Mouse (Mus musculus): ENCODE results near the gene Lrrc61. TPM values are rescaled to one million over a fixed set of nuclear protein-coding genes. Genes with fewer than 3 reads are reported as not detected.

The Lrrc61 gene
- total RNA-seq, 2 experiments from 2014 or later: 17.1 to 20.2 TPM

DNA sequence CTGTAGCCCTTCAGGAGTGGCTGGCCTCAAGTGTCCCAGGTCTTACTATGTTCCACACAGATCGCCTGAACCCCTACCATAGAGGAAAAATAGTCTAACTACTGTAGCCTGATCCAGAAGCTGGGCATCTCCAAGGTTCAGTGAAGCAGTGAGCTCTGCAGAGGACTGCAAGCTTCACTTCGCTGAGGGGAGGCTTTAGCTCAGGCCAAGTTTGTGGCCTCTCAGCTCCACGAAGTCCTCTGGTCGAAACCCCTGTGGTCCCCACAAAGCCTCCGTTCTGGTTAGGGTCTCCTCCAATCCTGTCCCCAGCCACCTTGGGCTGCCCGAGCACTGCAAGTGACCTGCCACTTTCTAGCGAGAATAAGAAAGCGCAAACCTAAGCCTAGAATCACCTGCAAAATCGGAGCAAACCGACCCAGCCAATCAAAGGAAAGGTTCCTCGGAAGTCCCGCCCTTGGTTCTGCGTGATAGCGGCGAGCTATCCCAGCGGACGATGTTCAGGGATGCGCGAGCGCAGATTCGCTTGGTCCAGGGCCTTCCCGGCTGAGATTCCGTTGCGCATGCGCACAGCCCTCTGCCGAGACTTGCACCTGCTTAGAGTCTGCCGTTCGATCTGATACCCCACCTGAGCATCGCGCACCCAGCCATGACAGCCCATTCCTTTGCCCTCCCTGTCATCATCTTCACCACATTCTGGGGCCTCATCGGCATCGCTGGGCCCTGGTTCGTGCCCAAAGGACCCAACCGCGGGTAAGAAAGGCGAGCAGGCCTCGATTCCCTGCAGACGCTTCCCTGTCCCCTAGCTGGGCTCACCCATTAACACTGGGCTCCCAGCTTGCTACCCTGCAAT, 17.3 kb upstream of the Lrrc61 start, which contains the start of gene Atp6v0e2:
TSS of gene Atp6v0e2 (plus strand) at position 511 of the 850 bp plus-strand sequence.
- H3K4me3 ChIP-seq: peak within 1 kb of the TSS; percentile 85
- H3K27ac ChIP-seq: peak within 1 kb of the TSS; percentile 93
- DNase-seq: peak; percentile 94
- intact Hi-C loops (cut with DNase I): no loop called here
- TF ChIP-seq CTCF (IDR thresholded peaks at IDR 0.05): 0 out of 2 replicates have a peak, but pooled peaks have one; percentile 6

DNA sequence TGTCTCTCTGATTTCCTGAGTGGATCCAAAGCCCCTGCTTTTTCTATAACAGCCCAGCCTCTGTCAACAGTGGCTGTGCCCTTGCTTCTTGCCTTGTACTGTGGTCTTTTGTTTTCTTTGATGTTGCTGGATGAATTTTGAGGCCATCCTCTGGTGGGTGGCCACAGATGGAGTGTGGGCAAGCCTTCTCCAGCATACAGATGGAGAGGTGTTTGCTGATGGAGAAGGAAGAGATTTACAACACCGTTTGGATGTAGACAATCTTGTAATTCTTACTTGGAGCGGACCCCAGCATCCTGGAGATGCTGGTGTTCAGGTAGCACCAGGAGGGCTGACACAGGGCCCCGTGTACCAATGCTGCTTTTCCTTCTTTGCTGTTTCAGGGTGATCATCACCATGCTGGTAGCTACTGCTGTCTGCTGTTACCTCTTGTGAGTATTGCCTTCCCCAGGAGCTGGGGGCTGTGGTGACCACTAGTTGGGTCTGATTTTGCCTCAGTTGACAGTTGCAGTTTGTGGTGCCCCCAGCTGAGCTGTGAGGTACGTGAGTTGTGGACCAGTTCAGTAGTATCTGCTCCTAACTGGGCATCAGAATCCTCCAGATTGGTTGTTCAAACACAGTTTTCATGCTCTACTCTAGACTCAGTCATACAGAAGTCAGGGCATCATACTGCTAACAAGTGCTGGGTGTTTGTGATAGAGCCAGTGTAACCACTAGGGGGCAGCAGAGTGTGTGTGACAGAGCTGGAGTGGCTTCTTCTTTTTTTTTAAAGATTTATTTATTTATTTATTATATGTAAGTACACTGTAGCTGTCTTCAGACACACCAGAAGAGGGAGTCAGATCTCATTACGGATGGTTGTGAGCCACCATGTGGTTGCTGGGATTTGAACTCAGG, 15.5 kb upstream of the Lrrc61 start:
- peak; percentile 86 for DNase-seq
- TF ChIP-seq CTCF (IDR thresholded peaks at IDR 0.05): peak; percentile 83
- Histone ChIP-seq H3K4me3 (no peak overlapping the region), H3K27ac (peak overlapping the region; percentile 95)
- intact Hi-C loops (cut with DNase I): no loop called here

DNA sequence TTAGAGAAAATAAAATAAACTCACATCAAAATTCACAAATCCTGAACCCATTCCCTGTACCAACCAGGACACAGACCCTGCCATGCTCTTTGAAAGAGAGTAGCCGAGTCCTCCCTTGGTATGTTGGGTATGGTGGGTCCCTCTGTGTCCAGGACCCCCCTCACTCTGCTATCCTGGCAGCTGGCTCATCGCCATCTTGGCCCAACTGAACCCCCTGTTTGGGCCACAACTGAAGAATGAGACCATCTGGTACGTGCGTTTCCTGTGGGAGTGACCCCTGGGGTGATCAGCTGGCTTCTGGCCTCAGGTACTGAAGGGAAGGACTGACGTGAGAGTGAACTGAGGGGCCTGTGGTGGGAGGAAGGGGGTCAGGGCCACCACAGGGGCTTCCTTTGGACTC, 14.7 kb upstream of the Lrrc61 start:
- intact Hi-C loops (cut with DNase I): loop anchor here (2.0 to 5.0 kb wide), 2 partner anchors 103 to 232 kb away; partner anchors contain the start of gene Gimap3
- TF ChIP-seq CTCF (IDR thresholded peaks at IDR 0.05): no peak
- no peak overlapping the region for H3K4me3 ChIP-seq
- H3K27ac ChIP-seq: peak overlapping the region; percentile 95
- no peak for DNase-seq

DNA sequence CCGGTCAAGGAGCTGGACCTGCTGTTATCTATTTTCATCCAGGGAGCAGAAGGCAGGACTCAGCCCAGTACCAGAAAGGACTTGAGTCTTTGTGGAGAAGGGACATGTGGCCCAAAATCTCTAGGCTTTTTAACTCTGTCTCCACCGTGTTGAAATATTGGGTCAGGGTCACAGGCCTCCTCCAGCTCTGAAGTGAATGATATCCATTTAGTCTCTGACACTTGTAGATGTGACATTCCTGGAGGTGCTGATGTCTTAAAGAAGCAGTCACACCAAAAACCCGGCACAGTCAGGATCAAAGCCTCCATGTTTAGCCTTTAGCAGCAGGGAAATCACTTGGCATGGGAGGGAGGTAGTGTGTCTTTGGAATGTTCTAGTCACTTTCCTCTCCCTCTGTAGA, 13.9 kb upstream of the Lrrc61 start:
- intact Hi-C loops (cut with DNase I): loop anchor here (2.0 to 5.0 kb wide), 2 partner anchors 102 to 232 kb away; partner anchors contain the start of gene Gimap3
- Histone ChIP-seq H3K27ac (peak overlapping the region; percentile 95), H3K4me3 (no peak overlapping the region)
- no peak for TF ChIP-seq CTCF (IDR thresholded peaks at IDR 0.05)
- DNase-seq: no peak

DNA sequence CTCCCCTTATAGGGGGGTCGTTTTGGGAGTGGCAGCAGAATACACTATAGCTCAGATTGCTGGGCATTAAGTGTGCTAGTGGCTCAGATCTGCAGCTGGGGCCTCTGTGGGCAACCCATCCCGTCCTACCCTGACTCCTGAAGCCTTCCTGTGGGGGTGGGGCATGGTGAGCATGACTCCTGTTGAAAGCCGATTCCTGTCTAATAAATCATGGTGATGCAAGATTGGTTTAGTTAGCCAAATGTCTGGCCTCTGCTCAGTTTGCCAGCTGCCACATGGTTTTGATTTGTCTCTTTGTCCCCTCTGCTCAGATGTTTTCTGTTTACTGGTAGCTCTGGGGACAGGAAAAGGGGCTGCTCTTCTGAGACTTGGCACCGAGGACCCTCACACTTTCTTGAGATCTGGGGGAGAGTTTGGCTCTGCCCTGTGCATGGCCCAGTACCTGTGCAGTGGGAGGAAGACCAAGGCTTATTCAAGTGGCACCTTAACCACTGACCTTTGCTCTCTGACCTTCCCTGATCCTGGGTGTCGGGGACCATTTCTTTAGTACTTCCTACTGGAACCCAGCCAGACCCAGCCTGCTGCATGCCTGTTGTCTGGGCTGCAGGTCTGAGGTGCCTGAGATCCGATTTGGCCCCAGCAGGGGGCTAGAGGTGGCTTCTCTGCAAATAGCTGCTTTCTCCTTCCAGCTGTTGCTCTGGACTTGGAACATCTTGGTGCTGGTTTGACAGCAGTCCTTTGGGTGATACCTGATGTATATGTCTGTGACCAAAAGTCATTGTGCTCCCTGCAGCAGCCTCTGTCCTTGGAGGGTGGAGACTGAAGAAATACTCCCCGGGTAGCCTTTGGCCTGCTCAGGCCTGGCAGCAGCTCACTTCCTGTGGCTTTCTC, 12.8 kb upstream of the Lrrc61 start:
- no peak overlapping the region for H3K4me3 ChIP-seq
- DNase-seq: peak; percentile 90
- H3K27ac ChIP-seq: peak overlapping the region; percentile 95
- no peak for TF ChIP-seq CTCF (IDR thresholded peaks at IDR 0.05)
- intact Hi-C loops (cut with DNase I): loop anchor here (2.0 to 5.0 kb wide), 2 partner anchors 101 to 230 kb away; partner anchors contain the start of gene Gimap3

DNA sequence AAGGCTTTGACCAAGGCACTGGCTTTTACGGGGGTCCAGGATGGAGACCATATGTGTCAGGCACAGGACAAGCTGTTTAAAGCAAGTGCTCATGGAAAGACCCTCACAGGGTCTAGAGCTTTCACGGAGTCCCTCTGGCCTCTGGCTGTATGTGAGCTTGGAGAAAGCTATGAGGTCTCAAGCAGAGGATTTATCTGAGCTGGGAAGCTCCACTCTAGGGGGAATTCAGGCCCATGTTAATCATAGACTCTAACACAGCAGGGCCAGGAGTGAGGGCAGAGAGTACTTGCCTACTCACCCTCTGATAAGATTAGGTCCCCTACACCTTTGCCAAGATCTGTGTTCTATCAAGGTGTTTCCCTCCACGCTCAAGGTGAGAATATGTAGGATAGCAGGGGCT, 12.0 kb upstream of the Lrrc61 start:
- no peak for DNase-seq
- no peak for TF ChIP-seq CTCF (IDR thresholded peaks at IDR 0.05)
- intact Hi-C loops (cut with DNase I): loop anchor here (5.0 kb wide), 1 partner anchor 230 kb away; the partner anchor contains the start of gene Gimap3
- no peak overlapping the region for H3K4me3 ChIP-seq
- H3K27ac ChIP-seq: peak overlapping the region; percentile 95

DNA sequence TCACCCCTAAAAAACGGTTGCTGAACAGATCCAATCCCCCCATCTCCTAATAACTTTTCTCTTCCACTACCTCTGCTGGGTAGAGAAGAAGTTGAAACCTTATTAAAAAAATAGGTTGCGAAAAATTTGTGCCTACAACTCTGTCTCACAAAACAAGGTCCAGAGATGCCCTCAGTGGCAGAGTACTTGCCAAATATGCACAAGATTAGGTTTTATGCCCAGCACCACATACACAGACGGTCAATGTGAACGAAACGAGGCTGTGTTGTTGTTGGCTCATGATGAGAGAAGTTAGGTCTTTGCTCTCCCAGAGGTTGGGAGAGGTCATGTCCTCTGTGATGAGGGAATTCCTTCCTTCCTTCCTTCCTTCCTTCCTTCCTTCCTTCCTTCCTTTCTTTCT, 9.3 kb upstream of the Lrrc61 start:
- TF ChIP-seq CTCF (IDR thresholded peaks at IDR 0.05): no peak
- DNase-seq: no peak
- intact Hi-C loops (cut with DNase I): no loop called here
- Histone ChIP-seq H3K4me3 (no peak overlapping the region), H3K27ac (no peak overlapping the region)

DNA sequence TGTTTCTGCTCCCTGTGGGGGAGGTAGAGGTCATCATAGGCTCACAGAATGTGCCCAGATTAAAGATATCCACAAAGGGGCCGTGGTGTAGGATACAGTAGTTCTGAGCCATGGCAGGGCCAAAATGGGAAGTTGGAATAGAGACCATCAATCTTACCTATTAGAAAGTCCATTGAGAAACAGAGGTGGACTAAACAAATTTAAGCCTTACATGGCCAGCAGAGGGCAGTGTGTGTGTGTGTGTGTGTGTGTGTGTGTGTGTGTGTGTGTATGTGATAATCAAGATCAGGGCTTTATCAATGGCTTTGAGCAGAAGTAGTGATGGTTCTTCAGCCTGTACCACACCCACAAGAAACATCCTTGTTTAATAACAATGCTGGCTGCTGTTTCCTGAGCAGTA, 8.3 kb upstream of the Lrrc61 start:
- Histone ChIP-seq H3K4me3 (no peak overlapping the region), H3K27ac (peak overlapping the region; percentile 81)
- peak; percentile 56 for DNase-seq
- peak; percentile 39 for TF ChIP-seq CTCF (IDR thresholded peaks at IDR 0.05)
- intact Hi-C loops (cut with DNase I): no loop called here

DNA sequence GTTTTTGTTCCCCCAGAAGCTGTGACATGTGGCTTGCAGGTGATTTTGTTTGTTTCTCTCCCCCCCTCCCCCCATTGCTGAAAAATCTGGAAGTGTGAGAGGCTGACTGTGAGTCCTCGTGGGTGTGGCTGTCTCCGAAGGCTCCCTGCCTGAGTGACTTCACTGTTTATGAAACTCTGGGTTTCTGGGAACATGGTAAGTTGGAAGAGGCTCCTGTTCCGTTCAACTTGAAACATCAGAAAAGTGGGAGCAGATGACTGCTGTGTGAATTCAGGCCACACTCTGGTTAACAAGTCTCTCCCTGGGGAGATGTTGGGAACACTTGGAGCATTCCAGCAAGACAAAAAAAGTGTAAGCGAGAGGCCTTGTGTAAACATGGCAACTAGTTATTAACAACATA, 7.7 kb upstream of the Lrrc61 start:
- peak overlapping the region; percentile 81 for H3K27ac ChIP-seq
- intact Hi-C loops (cut with DNase I): no loop called here

DNA sequence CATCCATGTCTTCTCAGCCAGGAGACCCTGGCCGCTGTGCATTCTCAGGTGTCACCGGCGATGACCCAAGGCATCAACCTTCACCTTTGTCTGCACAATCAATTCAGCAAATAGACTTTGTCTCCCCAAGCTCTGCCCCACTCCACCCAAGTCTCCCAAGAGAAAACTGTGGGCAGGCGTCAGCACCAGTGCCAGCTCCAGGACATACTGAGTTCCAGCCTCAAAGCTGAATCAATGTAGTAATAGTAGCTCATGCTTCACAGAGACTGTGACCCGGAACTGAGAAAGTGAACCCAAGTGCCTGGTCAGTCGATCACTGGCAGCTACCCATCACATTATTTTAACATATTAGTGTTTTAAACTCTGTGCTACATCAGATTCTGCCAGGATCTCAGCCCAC, 6.3 kb upstream of the Lrrc61 start:
- H3K4me3 ChIP-seq: no peak overlapping the region
- intact Hi-C loops (cut with DNase I): no loop called here
- TF ChIP-seq CTCF (IDR thresholded peaks at IDR 0.05): no peak
- H3K27ac ChIP-seq: no peak overlapping the region; the same call in 1 of the 2 replicates
- no peak for DNase-seq

More for the DNA sequence above, 7.7 kb upstream of the Lrrc61 start:
- no peak overlapping the region for H3K4me3 ChIP-seq
- TF ChIP-seq CTCF (IDR thresholded peaks at IDR 0.05): no peak
- peak; percentile 58 for DNase-seq

DNA sequence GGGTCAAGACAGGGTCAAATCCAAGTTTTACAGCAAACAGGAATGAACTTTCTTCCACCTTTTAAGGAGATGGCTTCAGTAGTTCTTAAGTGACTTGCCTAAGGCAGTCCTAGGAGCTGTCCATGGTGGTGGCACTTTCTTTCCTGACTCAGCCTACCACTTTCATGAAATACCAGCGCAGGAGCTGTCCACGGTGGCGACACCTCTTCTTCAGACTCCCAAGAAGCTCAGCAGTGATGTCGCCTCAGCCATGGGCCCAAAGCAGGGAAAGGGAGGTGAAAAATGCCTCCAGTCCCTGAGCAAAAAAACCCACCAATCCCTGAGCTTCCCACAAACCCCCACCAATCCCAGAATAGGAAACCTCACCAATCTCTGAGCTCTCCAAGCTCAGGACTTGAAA, 1.7 kb upstream of the Lrrc61 start:
- no peak for TF ChIP-seq CTCF (IDR thresholded peaks at IDR 0.05)
- peak overlapping the region; percentile 99 for H3K27ac ChIP-seq
- peak; percentile 38 for DNase-seq
- intact Hi-C loops (cut with DNase I): loop anchor here (5.0 kb wide), 1 partner anchor 156 kb away; the partner anchor contains the start of gene Krba1
- no peak overlapping the region for H3K4me3 ChIP-seq
